Mouse (Mus musculus) stomach, postnatal 0 days (tissue): ENCODE data around the gene Ifih1. TPM values are rescaled to one million over a fixed set of nuclear protein-coding genes. Genes with fewer than 3 reads are reported as not detected.

Experiments
- ATAC-seq: fragments of 200-750 bp; cut with Nextera tagmentation; 2 replicates; pipeline ENCODE4 v1.8.0; 2017; ENCODE audit not compliant: low FRiP score, low TSS enrichment
- DNase-seq: peaks from one replicate; pipeline ENCODE4 v3.0.0-alpha.2; 2016; ENCODE audit warnings: low spot score
- H3K27ac ChIP-seq: fragments of 300-500 bp; sonication (generic); replicated peaks from 2 replicates; pipeline ENCODE4 v1.5.1; 2014; ENCODE audit warnings: mild to moderate bottlenecking, control low read depth
- H3K27me3 ChIP-seq: fragments of 300-500 bp; sonication (generic); 2 replicates; pipeline ENCODE4 v1.6.1; 2014; ENCODE audit warnings: low read length; ENCODE audit not compliant: control insufficient read depth, insufficient read depth
- H3K36me3 ChIP-seq: fragments of 300-500 bp; sonication (generic); 2 replicates; pipeline ENCODE4 v1.6.1; 2014; ENCODE audit warnings: low read length, mixed read lengths; ENCODE audit not compliant: control insufficient read depth, insufficient read depth
- H3K4me1 ChIP-seq: fragments of 300-500 bp; sonication (generic); replicated peaks from 2 replicates; pipeline ENCODE4 v1.6.1; 2014; ENCODE audit warnings: antibody characterized with exemption; ENCODE audit not compliant: control insufficient read depth, insufficient read depth
- H3K4me2 ChIP-seq: fragments of 300-500 bp; sonication (generic); replicated peaks from 2 replicates; pipeline ENCODE4 v1.6.1; 2014; ENCODE audit warnings: low read depth, mild to moderate bottlenecking, control low read depth, moderate library complexity
- H3K4me3 ChIP-seq: fragments of 300-500 bp; sonication (generic); 2 replicates; pipeline ENCODE4 v1.5.1; 2014; ENCODE audit warnings: low read depth, low read length, control low read depth
- H3K9ac ChIP-seq: fragments of 300-500 bp; sonication (generic); 2 replicates; pipeline ENCODE4 v1.6.1; 2014; ENCODE audit warnings: mild to moderate bottlenecking, low read length, control low read depth, mixed read lengths
- H3K9me3 ChIP-seq: fragments of 300-500 bp; sonication (generic); 2 replicates; pipeline ENCODE4 v1.6.1; 2016; ENCODE audit warnings: low read length; ENCODE audit not compliant: control insufficient read depth
- CTCF ChIP-seq: IDR thresholded peaks from 2 replicates; pipeline ENCODE4 v1.5.1; 2016; ENCODE audit warnings: antibody characterized with exemption, low read depth, mild to moderate bottlenecking, moderate library complexity
- EP300 ChIP-seq: optimal IDR thresholded peaks from 2 replicates; pipeline ENCODE3; 2016; ENCODE audit warnings: antibody characterized with exemption
- WGBS: fragments of 180-500 bp; shearing (Covaris S2); extraction: QIAGEN DNeasy Blood & Tissue Kit; methylation state at CpG from one replicate; pipeline ENCODE4 v1.1.7; 2014; 5-methylcytosine and 5-hydroxymethylcytosine counted together
- polyA plus RNA-seq: library from polyadenylated mRNA; unstranded; fragments of >200 nt; fragmentation: Nextera tagmentation; extraction: Ambion mirVana; gene quantifications from 2 replicates; pipeline ENCODE4 v1.2.1, GENCODE M21; 2015

Gene Ifih1
- polyA plus RNA-seq, 1 experiment from 2014 or later = 4.9 TPM

GRCm38 (mm10) chr2:62574962-62575361 is 71.1 kb downstream of the Ifih1 start:
- H3K9me3 ChIP-seq = no peaks in the 10 kb centered on the region
- DNase-seq (no peak), ATAC-seq (no peak)
- no peak overlapping the region for H3K4me3 ChIP-seq
- TF ChIP-seq CTCF (no peak), EP300 (no peak)
- WGBS = 87% methylated on average over 3 of the region's 3 CpGs
- H3K9ac ChIP-seq = no peak overlapping the region
- H3K4me2 ChIP-seq = no peak overlapping the region
- no peaks in the 10 kb centered on the region for H3K4me1 ChIP-seq
- no peaks in the 10 kb centered on the region for H3K27me3 ChIP-seq
- H3K36me3 ChIP-seq = no peaks in the 10 kb centered on the region
- H3K27ac ChIP-seq = no peak overlapping the region

GRCm38 (mm10) chr2:62574250-62574649 is 71.8 kb downstream of the Ifih1 start:
- Histone ChIP-seq H3K4me1 (no peaks in the 10 kb centered on the region), H3K27ac (no peak overlapping the region), H3K9me3 (no peaks in the 10 kb centered on the region), H3K4me3 (no peak overlapping the region), H3K27me3 (no peaks in the 10 kb centered on the region), H3K36me3 (no peaks in the 10 kb centered on the region), H3K4me2 (peak overlapping the region; percentile 28), H3K9ac (no peak overlapping the region)
- no peak for TF ChIP-seq EP300
- no peak for TF ChIP-seq CTCF
- DNase-seq = no peak
- no peak for ATAC-seq
- WGBS = 40% methylated on average over 7 of the region's 7 CpGs

DNA sequence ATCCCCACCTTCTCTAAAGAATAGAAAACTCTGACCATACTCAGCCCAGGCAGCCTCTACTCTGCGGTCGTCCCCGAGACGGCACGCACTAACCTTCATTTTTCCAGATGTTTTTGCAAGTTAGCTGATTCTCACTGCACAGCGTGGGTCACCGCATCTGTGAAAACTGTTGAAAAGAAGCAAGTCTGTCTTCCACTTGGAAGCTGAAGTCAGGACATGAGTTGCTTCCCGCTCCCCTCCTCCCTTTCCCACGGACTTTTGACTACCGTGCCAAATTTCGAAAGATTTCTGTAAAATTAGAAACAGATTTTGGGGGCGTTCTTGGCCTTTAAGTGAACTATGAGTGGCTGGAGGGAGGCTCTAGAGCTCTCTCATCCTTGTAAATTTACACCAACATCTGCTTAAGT is 72.3 kb downstream of the Ifih1 start, which contains the start of gene Fap:
TSS of gene Fap (minus strand) at position 323 of the 407 bp plus-strand sequence.
- peak within 1 kb of the TSS; percentile 28 for H3K4me2 ChIP-seq
- peak within 1 kb of the TSS; percentile 1; the same call in 1 of the 2 replicates for H3K9ac ChIP-seq
- peak within 1 kb of the TSS; percentile 27 for H3K4me3 ChIP-seq
- no peaks in the 10 kb centered on the region for H3K9me3 ChIP-seq
- H3K27me3 ChIP-seq = no peaks in the 10 kb centered on the region
- ATAC-seq (no peak), DNase-seq (peak; percentile 13)
- TF ChIP-seq EP300 (no peak), CTCF (no peak)
- no peaks in the 10 kb centered on the region for H3K4me1 ChIP-seq
- WGBS = 43% methylated on average over 12 of the region's 12 CpGs
- 0 out of 2 replicates have a peak within 1 kb of the TSS, but pooled peaks have one; percentile 1 for H3K27ac ChIP-seq
- no peaks in the 10 kb centered on the region for H3K36me3 ChIP-seq

GRCm38 (mm10) chr2:62573099-62573752 is 72.8 kb downstream of the Ifih1 start:
- no peak for DNase-seq
- Histone ChIP-seq H3K4me1 (no peaks in the 10 kb centered on the region), H3K9ac (peak overlapping the region; percentile 1; the same call in 1 of the 2 replicates), H3K4me3 (peak overlapping the region; percentile 27), H3K27me3 (no peaks in the 10 kb centered on the region), H3K4me2 (peak overlapping the region; percentile 28), H3K27ac (0 out of 2 replicates have a peak overlapping the region, but pooled peaks have one; percentile 1), H3K36me3 (no peaks in the 10 kb centered on the region), H3K9me3 (no peaks in the 10 kb centered on the region)
- no peak for TF ChIP-seq EP300
- TF ChIP-seq CTCF = no peak
- 58% methylated on average over 10 of the region's 10 CpGs for WGBS
- no peak for ATAC-seq

DNA sequence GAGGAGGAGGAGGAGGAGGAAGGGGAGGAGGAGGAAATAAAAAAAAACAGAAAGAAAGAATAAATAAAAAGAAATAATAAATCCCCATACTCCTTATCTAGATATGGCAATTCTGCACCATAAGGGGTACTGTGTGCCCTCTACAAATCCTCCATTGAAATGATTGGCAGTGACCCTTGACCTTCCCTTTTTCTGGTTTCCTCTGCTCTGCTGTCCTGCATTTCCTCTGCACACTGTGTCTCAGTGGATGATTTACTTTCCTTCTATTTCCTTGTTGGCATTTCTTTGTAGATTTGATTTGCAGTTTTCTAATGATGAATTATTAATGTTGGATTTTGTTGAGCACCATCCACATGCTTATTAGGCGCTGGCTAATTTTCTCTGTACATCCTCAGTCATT is 81.4 kb downstream of the Ifih1 start:
- H3K9ac ChIP-seq = no peak overlapping the region
- ATAC-seq = no peak
- no peaks in the 10 kb centered on the region for H3K27me3 ChIP-seq
- H3K4me1 ChIP-seq = no peaks in the 10 kb centered on the region
- H3K27ac ChIP-seq = no peak overlapping the region
- no peak for DNase-seq
- no peak overlapping the region for H3K4me2 ChIP-seq
- no peak overlapping the region for H3K4me3 ChIP-seq
- 84% methylated on average over 1 of the region's 1 CpGs for WGBS
- H3K9me3 ChIP-seq = no peaks in the 10 kb centered on the region
- no peaks in the 10 kb centered on the region for H3K36me3 ChIP-seq
- TF ChIP-seq CTCF = no peak
- TF ChIP-seq EP300 = no peak
